Mouse (Mus musculus): Measurements from ENCODE around the gene Olfr981. TPM values are rescaled to one million over a fixed set of nuclear protein-coding genes. Genes with fewer than 3 reads are reported as not detected.
"Not testable (repeated sequence)": the region's sequence is repeated elsewhere in the genome, so short reads cannot be mapped to it uniquely, and the experiment has no call there.

The Olfr981 gene
- total RNA-seq (2021): not detected
- long read RNA-seq, experiment 1: 0 reads
- long read RNA-seq, experiment 2: 0 reads

GRCm38 (mm10) chr9:40021164-40021563 is at the start of gene Olfr981:
Gene Olfr981 (plus strand): TSS chr9:40021464.
- no peak for DNase-seq (ENCODE audit: low spot score in 2 of 2)

- not testable (repeated sequence) for DNase-seq (ENCODE audit: low spot score in 2 of 2)
Observed at GRCm38 (mm10) chr9:39976581-39977145, 44.6 kb upstream of the Olfr981 start.

- no peak for DNase-seq (ENCODE audit: low spot score in 2 of 2)
Observed at GRCm38 (mm10) chr9:39991813-39992212, 29.5 kb upstream of the Olfr981 start, which contains the start of gene Olfr978. Gene Olfr978 (plus strand): TSS chr9:39992113.

- no peak for DNase-seq (ENCODE audit: low spot score in 2 of 2)
Observed at GRCm38 (mm10) chr9:40003365-40003764, 17.9 kb upstream of the Olfr981 start, which contains the start of gene Olfr979. Gene Olfr979 (minus strand): TSS chr9:40003465.

- no peak for DNase-seq (ENCODE audit: low spot score in 2 of 2)
Observed at GRCm38 (mm10) chr9:40009482-40009881, 11.8 kb upstream of the Olfr981 start, which contains the start of gene Olfr980. Gene Olfr980 (minus strand): TSS chr9:40009582.

- DNase-seq (ENCODE audit: low spot score in 2 of 2): no peak
Observed at GRCm38 (mm10) chr9:40050138-40050537, 28.9 kb downstream of the Olfr981 start.

- DNase-seq (ENCODE audit: low spot score in 2 of 2): no peak
Observed at GRCm38 (mm10) chr9:40073529-40073928, 52.3 kb downstream of the Olfr981 start, which contains the start of gene Olfr982. Gene Olfr982 (plus strand): TSS chr9:40073829.

Other genes with a start within 250 kb of the Olfr981 start
- gene Olfr968, start 238.2 kb upstream of the Olfr981 start, total RNA-seq (2021): not detected
- not detected for gene Olfr969, start 230.5 kb upstream of the Olfr981 start, total RNA-seq (2021)
- not detected for gene Olfr970, start 212.6 kb upstream of the Olfr981 start, total RNA-seq (2021)
- gene Olfr971, start 184.6 kb upstream of the Olfr981 start, total RNA-seq (2021): not detected
- not detected for gene Olfr972, start 155.0 kb upstream of the Olfr981 start, total RNA-seq (2021)
- gene Olfr229, start 114.1 kb upstream of the Olfr981 start, total RNA-seq (2021): not detected
- gene Olfr974, start 84.0 kb upstream of the Olfr981 start, total RNA-seq (2021): not detected
- gene Olfr975, start 69.4 kb upstream of the Olfr981 start, total RNA-seq (2021): not detected
- not detected for gene Olfr976, start 60.3 kb upstream of the Olfr981 start, total RNA-seq (2021)
- not detected for gene Olfr978, start 29.4 kb upstream of the Olfr981 start, total RNA-seq (2021)
- not detected for gene Olfr979, start 18.0 kb upstream of the Olfr981 start, total RNA-seq (2021)
- gene Olfr980, start 11.9 kb upstream of the Olfr981 start, total RNA-seq (2021): not detected
- not detected for gene Olfr982, start 52.4 kb downstream of the Olfr981 start, total RNA-seq (2021)
- gene Olfr983, start 72.1 kb downstream of the Olfr981 start, total RNA-seq (2021): not detected
- gene Olfr984, start 92.7 kb downstream of the Olfr981 start, total RNA-seq (2021): not detected
- gene Olfr985, start 108.7 kb downstream of the Olfr981 start, total RNA-seq (2021): not detected
- gene Tmem225, start 126.7 kb downstream of the Olfr981 start, total RNA-seq (2021): not detected
- not detected for gene Olfr986, start 159.5 kb downstream of the Olfr981 start, total RNA-seq (2021)
- gene Zfp202, start 170.9 kb downstream of the Olfr981 start, total RNA-seq (2021): 1 to 10 TPM; 3.1 to 5.0 TPM
- gene Scn3b, start 247.8 kb downstream of the Olfr981 start, total RNA-seq (2021): 1 to 10 TPM; 5.1 to 6.7 TPM